ENCODE assay signal across 27 mouse cellular contexts in the genomic region with DNA sequence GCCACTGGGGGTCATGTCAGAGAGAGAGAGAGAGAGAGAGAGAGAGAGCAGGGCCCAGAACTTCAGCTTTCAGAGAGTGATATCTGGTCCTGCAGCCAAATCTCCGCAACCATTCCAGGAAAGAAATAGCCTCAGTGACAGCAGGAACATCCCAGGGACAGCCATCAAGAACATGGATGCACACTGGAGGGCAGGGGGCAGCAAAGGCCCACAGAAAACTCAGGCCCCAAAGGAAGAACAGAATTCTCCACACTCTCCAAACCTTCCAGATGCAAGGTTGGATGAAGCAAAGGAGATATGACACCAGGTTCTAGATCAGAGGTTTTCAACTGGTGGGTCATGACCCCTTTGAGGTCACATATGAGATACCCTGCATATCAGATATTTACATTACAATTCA. TPM values are rescaled to one million over a fixed set of nuclear protein-coding genes. Genes with fewer than 3 reads are reported as not detected.
DNase-seq lines count a peak whose midpoint lies in the region; ATAC-seq and TF ChIP-seq lines count a peak whose summit lies in the region.
"Had no signal": no experiment of that assay in that cellular context is flagged by ENCODE, and none has a peak within 500 bp of the region (broad histone marks: within the 10 kb centered on the region; RNA-seq: fewer than 3 reads in every experiment).

No protein-coding gene starts in this region.

- no peak overlapping the region for H3K4me3 ChIP-seq in intestine, postnatal 0 days (ENCODE audit: low read depth, low read length)
- H3K4me3 ChIP-seq in intestine, embryonic 15.5 days (replicated peaks), result no peak overlapping the region
- no peak overlapping the region for H3K4me3 ChIP-seq in midbrain, embryonic 14.5 days (replicated peaks; ENCODE audit: low read depth, low read length)
- no peak overlapping the region for H3K4me3 ChIP-seq in midbrain, embryonic 16.5 days (ENCODE audit: low read depth, low read length)
- no peak overlapping the region for H3K4me3 ChIP-seq in stomach, postnatal 0 days (ENCODE audit: low read depth, low read length)
- H3K4me3 ChIP-seq: embryonic facial prominence, embryonic 15.5 days; forebrain, embryonic 15.5 days; heart, embryonic 10.5 days; hindbrain, embryonic 13.5 days; kidney, embryonic 15.5 days; limb, embryonic 15.5 days; neural tube, embryonic 12.5 days; stomach, embryonic 15.5 days had no signal

- H3K9ac ChIP-seq in intestine, postnatal 0 days (ENCODE audit: low read depth, low read length), result no peak overlapping the region
- no peak overlapping the region for H3K9ac ChIP-seq in intestine, embryonic 15.5 days
- H3K9ac ChIP-seq in midbrain, embryonic 14.5 days (replicated peaks; ENCODE audit: low read length), result no peak overlapping the region
- no peak overlapping the region for H3K9ac ChIP-seq in midbrain, embryonic 16.5 days (ENCODE audit: low read depth, low read length)
- H3K9ac ChIP-seq in stomach, postnatal 0 days (ENCODE audit: low read length), result no peak overlapping the region
- H3K9ac ChIP-seq: embryonic facial prominence, embryonic 15.5 days; forebrain, embryonic 15.5 days; hindbrain, embryonic 13.5 days; kidney, embryonic 15.5 days; limb, embryonic 15.5 days; neural tube, embryonic 12.5 days; stomach, embryonic 15.5 days had no signal

- H3K4me1 ChIP-seq in intestine, postnatal 0 days (replicated peaks; ENCODE audit: control insufficient read depth, insufficient read depth, low read length), result no peaks in the 10 kb centered on the region
- H3K4me1 ChIP-seq in intestine, embryonic 15.5 days (replicated peaks), result no peaks in the 10 kb centered on the region
- peaks cover 12% of the 10 kb centered on the region; the same call in 1 of the 2 replicates for H3K4me1 ChIP-seq in midbrain, embryonic 14.5 days (ENCODE audit: control insufficient read depth, insufficient read depth, low read length)
- peaks cover 4% of the 10 kb centered on the region; the same call in 1 of the 2 replicates for H3K4me1 ChIP-seq in midbrain, embryonic 16.5 days (ENCODE audit: control insufficient read depth, insufficient read depth, low read length)
- no peaks in the 10 kb centered on the region for H3K4me1 ChIP-seq in stomach, postnatal 0 days (replicated peaks; ENCODE audit: control insufficient read depth, insufficient read depth)
- H3K4me1 ChIP-seq: embryonic facial prominence, embryonic 15.5 days; forebrain, embryonic 15.5 days; heart, embryonic 10.5 days; limb, embryonic 15.5 days; neural tube, embryonic 12.5 days; stomach, embryonic 15.5 days had no signal

- H3K9me3 ChIP-seq in intestine, postnatal 0 days (ENCODE audit: control insufficient read depth), result no peaks in the 10 kb centered on the region
- H3K9me3 ChIP-seq in intestine, embryonic 15.5 days, result no peaks in the 10 kb centered on the region
- H3K9me3 ChIP-seq in midbrain, embryonic 14.5 days (ENCODE audit: control insufficient read depth, low read length), result no peaks in the 10 kb centered on the region
- no peaks in the 10 kb centered on the region for H3K9me3 ChIP-seq in midbrain, embryonic 16.5 days (replicated peaks; ENCODE audit: control insufficient read depth, low read length, poor library complexity, severe bottlenecking)
- no peaks in the 10 kb centered on the region for H3K9me3 ChIP-seq in stomach, postnatal 0 days (ENCODE audit: control insufficient read depth, low read length)
- H3K9me3 ChIP-seq: embryonic facial prominence, embryonic 15.5 days; forebrain, embryonic 15.5 days; heart, embryonic 10.5 days; hindbrain, embryonic 13.5 days; kidney, embryonic 15.5 days; limb, embryonic 15.5 days; neural tube, embryonic 12.5 days; stomach, embryonic 15.5 days had no signal

- peak; percentile 27 for TF ChIP-seq CTCF in intestine, postnatal 0 days (IDR thresholded peaks at IDR 0.05; ENCODE audit: low read depth)
- peak; percentile 43 for TF ChIP-seq CTCF in stomach, postnatal 0 days (IDR thresholded peaks at IDR 0.05; ENCODE audit: low read depth)

- 100% methylated on average over 1 of the region's 1 CpGs for WGBS in intestine, postnatal 0 days
- 92% methylated on average over 1 of the region's 1 CpGs for WGBS in intestine, embryonic 15.5 days
- WGBS in midbrain, embryonic 14.5 days, result 93% methylated on average over 1 of the region's 1 CpGs
- WGBS in midbrain, embryonic 16.5 days, result 100% methylated on average over 1 of the region's 1 CpGs
- 86% methylated on average over 1 of the region's 1 CpGs for WGBS in stomach, postnatal 0 days

- no peak overlapping the region for H3K4me2 ChIP-seq in intestine, postnatal 0 days (replicated peaks; ENCODE audit: low read depth)
- H3K4me2 ChIP-seq in intestine, embryonic 15.5 days (replicated peaks), result no peak overlapping the region
- no peak overlapping the region for H3K4me2 ChIP-seq in midbrain, embryonic 14.5 days (ENCODE audit: low read length)
- H3K4me2 ChIP-seq in midbrain, embryonic 16.5 days (ENCODE audit: low read length), result no peak overlapping the region
- H3K4me2 ChIP-seq in stomach, postnatal 0 days (replicated peaks; ENCODE audit: low read depth), result no peak overlapping the region
- H3K4me2 ChIP-seq: embryonic facial prominence, embryonic 15.5 days; forebrain, embryonic 15.5 days; hindbrain, embryonic 13.5 days; kidney, embryonic 15.5 days; limb, embryonic 15.5 days; neural tube, embryonic 12.5 days; stomach, embryonic 15.5 days had no signal

- TF ChIP-seq EP300 in stomach, postnatal 0 days (optimal IDR thresholded peaks at IDR 0.05), result no peak

- peak; percentile 54 to 62 for DNase-seq in cerebellum, postnatal 14 days
- no peak for DNase-seq in cerebellum, postnatal 36 days
- peak; percentile 43 for DNase-seq in midbrain, embryonic 14.5 days
- no peak for DNase-seq in stomach, postnatal 0 days (ENCODE audit: low spot score)
- no peak for DNase-seq in thymus, postnatal 14 days
- DNase-seq: adrenal gland, postnatal 36 days; cerebellum, adult 8-10 months; lung, postnatal 4 days; right cerebral cortex, postnatal 14 days; thymus, adult 2 months had no signal

- H3K27ac ChIP-seq in intestine, postnatal 0 days (ENCODE audit: low read depth, low read length), result no peak overlapping the region
- H3K27ac ChIP-seq in intestine, embryonic 15.5 days, result no peak overlapping the region
- no peak overlapping the region for H3K27ac ChIP-seq in midbrain, embryonic 14.5 days (replicated peaks; ENCODE audit: low read depth, low read length)
- no peak overlapping the region for H3K27ac ChIP-seq in midbrain, embryonic 16.5 days (ENCODE audit: low read length)
- no peak overlapping the region for H3K27ac ChIP-seq in stomach, postnatal 0 days (replicated peaks)
- H3K27ac ChIP-seq: embryonic facial prominence, embryonic 15.5 days; forebrain, embryonic 15.5 days; heart, embryonic 10.5 days; hindbrain, embryonic 13.5 days; kidney, embryonic 15.5 days; limb, embryonic 15.5 days; neural tube, embryonic 12.5 days; stomach, embryonic 15.5 days had no signal

- no peak for ATAC-seq in intestine, postnatal 0 days
- ATAC-seq in intestine, embryonic 15.5 days, result no peak
- ATAC-seq in midbrain, embryonic 14.5 days (ENCODE audit: low FRiP score, low TSS enrichment), result no peak
- no peak for ATAC-seq in midbrain, embryonic 16.5 days
- no peak for ATAC-seq in stomach, postnatal 0 days (ENCODE audit: low FRiP score, low TSS enrichment)
- ATAC-seq: forebrain, embryonic 15.5 days had no signal

- no peaks in the 10 kb centered on the region for H3K27me3 ChIP-seq in intestine, postnatal 0 days (replicated peaks; ENCODE audit: control insufficient read depth, insufficient read depth, low read length)
- no peaks in the 10 kb centered on the region for H3K27me3 ChIP-seq in intestine, embryonic 15.5 days (replicated peaks)
- no peaks in the 10 kb centered on the region for H3K27me3 ChIP-seq in midbrain, embryonic 14.5 days (ENCODE audit: control insufficient read depth, insufficient read depth, low read length)
- H3K27me3 ChIP-seq in midbrain, embryonic 16.5 days (ENCODE audit: control insufficient read depth, insufficient read depth, low read depth, low read length), result no peaks in the 10 kb centered on the region
- no peaks in the 10 kb centered on the region for H3K27me3 ChIP-seq in stomach, postnatal 0 days (ENCODE audit: control insufficient read depth, insufficient read depth, low read length)
- H3K27me3 ChIP-seq: embryonic facial prominence, embryonic 15.5 days; forebrain, embryonic 15.5 days; neural tube, embryonic 12.5 days; stomach, embryonic 15.5 days had no signal

- H3K36me3 ChIP-seq in intestine, postnatal 0 days (ENCODE audit: control insufficient read depth, insufficient read depth), result no peaks in the 10 kb centered on the region
- no peaks in the 10 kb centered on the region for H3K36me3 ChIP-seq in intestine, embryonic 15.5 days
- no peaks in the 10 kb centered on the region for H3K36me3 ChIP-seq in midbrain, embryonic 14.5 days (ENCODE audit: control insufficient read depth, insufficient read depth, low read length)
- no peaks in the 10 kb centered on the region for H3K36me3 ChIP-seq in midbrain, embryonic 16.5 days (ENCODE audit: control insufficient read depth, insufficient read depth, low read length)
- no peaks in the 10 kb centered on the region for H3K36me3 ChIP-seq in stomach, postnatal 0 days (ENCODE audit: control insufficient read depth, insufficient read depth, low read length)
- H3K36me3 ChIP-seq: embryonic facial prominence, embryonic 15.5 days; forebrain, embryonic 15.5 days; heart, embryonic 10.5 days; hindbrain, embryonic 13.5 days; kidney, embryonic 15.5 days; limb, embryonic 15.5 days; neural tube, embryonic 12.5 days; stomach, embryonic 15.5 days had no signal

RNA-seq across cellular contexts. Expression of a gene that starts 50.0 kb away (rescaled TPM):
- polyA plus RNA-seq in intestine, postnatal 0 days (2015; fragmentation: Nextera tagmentation; extraction: Ambion mirVana), result not detected in 2 replicates
- not detected in 2 replicates for polyA plus RNA-seq in intestine, embryonic 15.5 days (2015; fragmentation: Nextera tagmentation; extraction: Ambion mirVana)
- polyA plus RNA-seq in midbrain, embryonic 14.5 days (2014; fragmentation: Nextera tagmentation; extraction: Ambion mirVana), result not detected in 2 replicates
- not detected in 2 replicates for polyA plus RNA-seq in midbrain, embryonic 16.5 days (2015; fragmentation: Nextera tagmentation; extraction: Ambion mirVana)
- polyA plus RNA-seq in stomach, postnatal 0 days (2015; fragmentation: Nextera tagmentation; extraction: Ambion mirVana), result not detected in 2 replicates
- polyA plus RNA-seq: embryonic facial prominence, embryonic 15.5 days; forebrain, embryonic 15.5 days; heart, embryonic 10.5 days; heart, postnatal 0 days; hindbrain, embryonic 13.5 days; intestine, embryonic 14.5 days; kidney, embryonic 15.5 days; large intestine, adult 2 months; limb, embryonic 15.5 days; liver, embryonic 16.5 days; neural tube, embryonic 12.5 days; spleen, adult 2 months; stomach, embryonic 15.5 days; thymus, adult 2 months; urinary bladder, adult 2 months had no signal

Comparison
In these comparisons a context has a peak if more than half of its experiments do, and no peak if none do; other contexts are left out.
1. DNase-seq: peak in cerebellum, postnatal 14 days (2 of 2) and midbrain, embryonic 14.5 days (single experiment); none in cerebellum, postnatal 36 days (0 of 2), stomach, postnatal 0 days (single experiment) and thymus, postnatal 14 days (single experiment).